Mouse (Mus musculus) CD4-positive, CD25-positive, alpha-beta regulatory T cell, adult 2 months (primary cell): ENCODE measurements around the gene Tacc3.

Source experiments
- DNase-seq: peaks from one replicate; pipeline ENCODE4 v3.0.0-alpha.2; 2012; ENCODE audit warnings: low read depth, low spot score

Tacc3 gene

GRCm38 (mm10) chr5:33722266-33723018 is 64.5 kb downstream of the Tacc3 start:
- peak; percentile 23 for DNase-seq

DNA sequence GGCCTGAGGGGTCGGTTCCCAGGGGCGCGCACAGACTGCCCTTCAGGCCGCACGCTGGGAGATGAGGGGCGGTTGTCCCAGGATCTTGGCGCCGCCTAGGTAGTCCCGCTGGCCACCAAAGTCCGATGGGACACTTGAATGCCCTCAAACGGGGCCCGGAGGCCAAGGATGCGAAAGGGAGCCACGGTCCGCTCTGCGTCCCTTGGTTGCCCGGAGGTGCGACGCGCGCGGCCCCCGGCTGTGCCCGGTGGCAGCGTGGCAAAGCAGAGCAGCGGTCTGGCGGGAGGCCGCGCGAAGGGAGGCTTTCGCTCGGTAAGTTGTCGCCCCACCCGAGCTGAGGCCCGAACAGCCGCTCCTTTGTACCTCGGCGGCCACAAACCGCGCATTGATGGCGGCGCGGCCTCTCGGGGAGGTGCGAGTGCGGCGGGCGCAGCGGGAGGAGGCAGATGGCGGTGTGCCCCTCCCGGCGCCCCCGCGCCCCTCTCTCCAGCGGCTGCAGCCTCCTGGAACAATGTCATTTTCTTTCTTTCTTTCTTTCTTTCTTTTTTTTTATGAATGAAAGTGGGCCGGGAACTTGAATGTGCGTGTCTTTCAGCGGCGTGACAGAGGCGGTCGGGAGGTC is 65.2 kb downstream of the Tacc3 start:
- DNase-seq: peak; percentile 16

- no peak for DNase-seq
Observed at GRCm38 (mm10) chr5:33723641-33724465, 65.9 kb downstream of the Tacc3 start.

- no peak for DNase-seq
Observed at GRCm38 (mm10) chr5:33726081-33726647, 68.2 kb downstream of the Tacc3 start.

GRCm38 (mm10) chr5:33726891-33727290 is 69.0 kb downstream of the Tacc3 start:
- DNase-seq: no peak
